Mouse (Mus musculus) heart, embryonic 14.5 days (tissue): ENCODE data around the gene Phlpp1. TPM values are rescaled to one million over a fixed set of nuclear protein-coding genes. Genes with fewer than 3 reads are reported as not detected.

ENCODE experiments used
- ATAC-seq: fragments of 200-750 bp; cut with Nextera tagmentation; 2 replicates; pipeline ENCODE4 v1.8.0; 2017; ENCODE audit warnings: low read depth, moderate TSS enrichment; ENCODE audit not compliant: insufficient number of reproducible peaks, insufficient read depth, low FRiP score
- H3K27ac ChIP-seq, 2 experiments: fragments of 200-500 bp in 1 of 2; fragments of 300-500 bp in 1 of 2; sonication (generic) in 1 of 2; replicated peaks in 1 of 2; 2 replicates each; pipeline ENCODE4 v1.5.1; 2012 to 2014; ENCODE audit warnings: low read depth in 2 of 2, low read length in 2 of 2, control low read depth in 1 of 2, mild to moderate bottlenecking in 1 of 2, mixed read lengths in 1 of 2; ENCODE audit not compliant: control insufficient read depth in 1 of 2, insufficient read depth in 1 of 2
- H3K27me3 ChIP-seq: fragments of 300-500 bp; sonication (generic); 2 replicates; pipeline ENCODE4 v1.6.1; 2014; ENCODE audit warnings: mild to moderate bottlenecking, low read length, control low read depth; ENCODE audit not compliant: control insufficient read depth, insufficient read depth
- H3K36me3 ChIP-seq: fragments of 300-500 bp; sonication (generic); 2 replicates; pipeline ENCODE4 v1.6.1; 2014; ENCODE audit warnings: mild to moderate bottlenecking, control low read depth, low read length, mixed read lengths; ENCODE audit not compliant: control insufficient read depth, insufficient read depth
- H3K4me1 ChIP-seq, 2 experiments: fragments of 200-500 bp in 1 of 2; fragments of 300-500 bp in 1 of 2; sonication (generic) in 1 of 2; 2 replicates each; pipeline ENCODE4 v1.6.1; 2012 to 2014; ENCODE audit warnings: low read length in 2 of 2, control low read depth in 1 of 2, mixed read lengths in 1 of 2; ENCODE audit not compliant: control insufficient read depth in 2 of 2, insufficient read depth in 2 of 2
- H3K4me2 ChIP-seq: fragments of 300-500 bp; sonication (generic); 2 replicates; pipeline ENCODE4 v1.6.1; 2014; ENCODE audit warnings: mild to moderate bottlenecking, low read length
- H3K4me3 ChIP-seq, 2 experiments: fragments of 200-500 bp in 1 of 2; fragments of 300-500 bp in 1 of 2; sonication (generic) in 1 of 2; 2 replicates each; pipeline ENCODE4 v1.5.1; 2012 to 2014; ENCODE audit warnings: low read length in 2 of 2, mild to moderate bottlenecking in 2 of 2, control low read depth in 1 of 2, low read depth in 1 of 2, moderate library complexity in 1 of 2; ENCODE audit not compliant: control insufficient read depth in 1 of 2, insufficient read depth in 1 of 2
- H3K9ac ChIP-seq: fragments of 300-500 bp; sonication (generic); 2 replicates; pipeline ENCODE4 v1.6.1; 2014; ENCODE audit warnings: mild to moderate bottlenecking, low read length
- H3K9me3 ChIP-seq: fragments of 300-500 bp; sonication (generic); 2 replicates; pipeline ENCODE4 v1.6.1; 2016; ENCODE audit warnings: low read length, control low read depth; ENCODE audit not compliant: control insufficient read depth
- WGBS: fragments of 180-500 bp; shearing (Covaris S2); extraction: QIAGEN DNeasy Blood & Tissue Kit; methylation state at CpG from one replicate; pipeline ENCODE4 v1.1.7; 2014; 5-methylcytosine and 5-hydroxymethylcytosine counted together
- polyA plus RNA-seq: library from polyadenylated mRNA; unstranded; fragments of >200 nt; fragmentation: Nextera tagmentation; extraction: Ambion mirVana; gene quantifications from 2 replicates; pipeline ENCODE4 v1.2.1, GENCODE M21; 2014

Gene Phlpp1
- polyA plus RNA-seq, 1 experiment from 2014 or later, result 6.7 TPM

DNA sequence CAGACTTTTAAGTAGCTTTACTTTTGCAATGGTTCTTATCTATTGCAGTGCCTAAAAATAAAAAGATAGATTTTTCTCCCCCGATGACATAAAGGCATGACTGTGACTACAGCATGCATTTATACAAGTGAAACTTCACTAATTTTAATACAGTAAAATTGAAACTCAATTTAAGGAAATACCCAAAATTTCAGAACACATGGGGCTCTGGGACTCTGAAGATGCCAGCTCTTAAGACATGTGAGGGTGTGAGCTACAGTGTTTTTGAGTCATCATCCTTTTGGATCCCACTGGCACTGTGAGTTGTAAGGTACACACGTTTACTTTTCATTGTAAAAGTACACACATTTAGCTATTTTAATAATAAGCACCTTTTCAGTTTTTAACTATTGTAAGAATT is 173.7 kb downstream of the Phlpp1 start:
- ATAC-seq, result no peak
- WGBS, result 64% methylated on average over 2 of the region's 2 CpGs
- no peak overlapping the region for H3K9ac ChIP-seq

DNA sequence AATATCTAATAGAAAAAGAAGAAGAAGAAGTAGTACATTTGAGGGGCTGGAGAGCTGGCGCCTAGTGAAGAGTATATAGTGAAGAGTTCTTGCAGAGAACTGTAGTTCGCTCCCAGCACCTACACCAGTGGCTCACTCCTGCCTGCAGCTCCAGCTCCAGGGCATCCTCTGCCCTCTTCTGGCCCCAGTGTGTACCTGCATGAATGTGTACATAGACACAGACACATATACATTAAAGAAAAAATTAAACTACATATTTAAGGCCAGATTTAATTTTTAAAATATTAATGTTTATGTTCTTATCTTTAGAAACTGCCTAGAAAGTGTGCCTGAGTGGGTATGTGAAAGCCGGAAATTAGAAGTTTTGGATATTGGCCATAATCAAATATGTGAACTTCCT is 175.2 kb downstream of the Phlpp1 start:
- WGBS, result 94% methylated on average over 3 of the region's 3 CpGs
- Histone ChIP-seq H3K9me3 (no peaks in the 10 kb centered on the region), H3K4me3 (no peak overlapping the region), H3K4me1 (no peaks in the 10 kb centered on the region; a peak in 1 of 4 replicates), H3K9ac (no peak overlapping the region), H3K4me2 (no peak overlapping the region), H3K27ac (no peak overlapping the region), H3K27me3 (no peaks in the 10 kb centered on the region), H3K36me3 (peaks cover 47% of the 10 kb centered on the region)
- no peak for ATAC-seq

More for the DNA sequence above, 173.7 kb downstream of the Phlpp1 start:
- Histone ChIP-seq H3K36me3 (peaks cover 37% of the 10 kb centered on the region), H3K27me3 (no peaks in the 10 kb centered on the region), H3K27ac (no peak overlapping the region), H3K4me1 (peaks cover 0 to 2% of the 10 kb centered on the region in 2 experiments; a peak in 2 of 4 replicates), H3K4me3 (no peak overlapping the region), H3K4me2 (no peak overlapping the region), H3K9me3 (no peaks in the 10 kb centered on the region)

DNA sequence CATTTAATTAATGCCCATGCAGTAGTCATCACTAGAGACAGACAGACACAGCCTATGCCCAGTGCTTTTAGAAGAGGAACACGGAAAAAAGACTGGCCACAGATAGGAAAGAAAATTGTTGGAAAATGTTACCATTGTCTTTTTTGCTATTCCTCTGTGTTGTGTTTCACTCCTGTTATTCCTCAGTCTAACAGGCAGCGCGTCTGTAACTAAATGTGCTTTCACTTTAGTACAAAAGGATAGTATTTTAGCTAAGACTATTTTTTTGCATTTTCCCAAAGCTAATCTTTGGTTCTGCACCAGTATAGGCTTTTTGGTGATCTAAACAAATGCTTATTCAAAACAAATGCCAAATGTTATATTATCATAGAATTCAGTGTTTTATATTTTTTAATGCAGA is 177.6 kb downstream of the Phlpp1 start:
- no peak for ATAC-seq
- 88% methylated on average over 3 of the region's 3 CpGs for WGBS
- Histone ChIP-seq H3K36me3 (peaks cover 36% of the 10 kb centered on the region), H3K9ac (no peak overlapping the region), H3K4me2 (no peak overlapping the region), H3K27me3 (no peaks in the 10 kb centered on the region), H3K4me1 (no peaks in the 10 kb centered on the region; a peak in 1 of 4 replicates), H3K9me3 (no peaks in the 10 kb centered on the region), H3K27ac (no peak overlapping the region), H3K4me3 (no peak overlapping the region)

GRCm38 (mm10) chr1:106351512-106351911 is 180.0 kb downstream of the Phlpp1 start:
- WGBS, result 44% methylated on average over 2 of the region's 2 CpGs
- H3K27ac ChIP-seq, result no peak overlapping the region
- no peaks in the 10 kb centered on the region for H3K4me1 ChIP-seq
- no peak for ATAC-seq
- peaks cover 18% of the 10 kb centered on the region for H3K36me3 ChIP-seq
- H3K9ac ChIP-seq, result no peak overlapping the region
- no peak overlapping the region for H3K4me2 ChIP-seq
- no peaks in the 10 kb centered on the region for H3K27me3 ChIP-seq
- no peaks in the 10 kb centered on the region for H3K9me3 ChIP-seq
- no peak overlapping the region for H3K4me3 ChIP-seq

DNA sequence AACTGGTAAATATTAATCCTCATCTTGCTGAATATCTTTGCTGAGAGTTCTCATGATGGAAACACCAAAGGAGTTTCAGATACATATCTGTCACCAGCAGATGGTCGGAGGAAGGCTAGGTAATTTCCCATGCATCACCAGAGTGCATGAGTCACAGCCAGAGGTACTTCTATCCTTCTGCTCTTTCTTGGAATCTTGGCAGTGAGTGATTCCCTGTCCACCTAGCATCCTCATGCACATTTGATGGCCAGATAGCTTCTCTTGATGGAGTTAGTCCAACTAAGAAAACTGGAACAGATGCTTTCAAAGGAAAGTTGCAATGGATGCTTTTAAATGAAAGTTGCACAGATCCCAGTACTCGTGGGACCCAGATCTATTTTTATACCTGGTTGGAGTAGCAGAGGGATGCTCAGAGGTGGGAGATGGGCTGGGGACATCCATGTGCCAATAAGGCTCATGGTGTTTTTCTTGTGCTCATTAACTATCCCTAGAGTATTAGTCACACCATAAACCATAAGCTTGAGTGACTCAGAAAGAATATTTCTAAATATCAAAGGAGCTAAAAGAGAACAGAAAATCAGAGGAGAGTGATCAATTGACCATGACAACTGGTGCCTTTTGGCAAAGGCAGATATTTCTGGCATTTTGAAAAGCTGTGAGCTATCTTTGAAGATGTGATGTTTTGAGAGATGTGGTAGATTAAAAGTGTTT is 181.4 kb downstream of the Phlpp1 start:
- ATAC-seq, result no peak
- Histone ChIP-seq H3K4me2 (no peak overlapping the region), H3K4me1 (no peaks in the 10 kb centered on the region), H3K4me3 (no peak overlapping the region), H3K9ac (no peak overlapping the region), H3K9me3 (no peaks in the 10 kb centered on the region), H3K27me3 (no peaks in the 10 kb centered on the region), H3K36me3 (peaks cover 12% of the 10 kb centered on the region), H3K27ac (no peak overlapping the region)
- 60% methylated on average over 2 of the region's 2 CpGs for WGBS

DNA sequence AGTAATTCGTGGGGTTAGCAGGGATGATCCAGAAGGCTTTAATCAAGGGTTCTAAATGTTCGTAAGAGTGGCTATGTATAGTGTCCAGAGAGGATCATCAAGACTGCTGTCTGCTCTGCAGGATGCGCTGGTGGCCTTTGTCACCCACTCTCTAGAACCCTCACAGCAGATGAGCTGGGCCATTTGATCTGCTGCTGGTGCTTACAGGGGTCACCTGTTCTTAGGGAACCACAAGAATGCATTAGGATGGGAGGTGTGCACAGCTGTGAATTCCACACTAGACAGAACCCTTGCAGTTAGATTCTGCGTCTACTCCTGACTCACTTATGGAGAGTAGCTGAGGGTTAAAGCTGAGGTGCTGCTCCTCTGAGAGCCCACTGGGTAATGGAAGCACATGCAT is 182.4 kb downstream of the Phlpp1 start:
- Histone ChIP-seq H3K9ac (no peak overlapping the region), H3K27ac (no peak overlapping the region), H3K27me3 (no peaks in the 10 kb centered on the region), H3K36me3 (peaks cover 10% of the 10 kb centered on the region), H3K4me1 (no peaks in the 10 kb centered on the region), H3K4me3 (no peak overlapping the region), H3K9me3 (no peaks in the 10 kb centered on the region), H3K4me2 (no peak overlapping the region)
- 78% methylated on average over 4 of the region's 4 CpGs for WGBS
- ATAC-seq, result no peak

GRCm38 (mm10) chr1:106359474-106359873 is 187.9 kb downstream of the Phlpp1 start:
- Histone ChIP-seq H3K27ac (no peak overlapping the region), H3K36me3 (peaks cover 5% of the 10 kb centered on the region), H3K4me1 (no peaks in the 10 kb centered on the region), H3K27me3 (no peaks in the 10 kb centered on the region), H3K9me3 (no peaks in the 10 kb centered on the region), H3K4me3 (no peak overlapping the region), H3K9ac (no peak overlapping the region), H3K4me2 (no peak overlapping the region)
- no peak for ATAC-seq
